Mouse (Mus musculus) adrenal gland, adult 10 weeks (tissue): ENCODE measurements around the gene Polr3a. TPM values are rescaled to one million over a fixed set of nuclear protein-coding genes. Genes with fewer than 3 reads are reported as not detected.

Source experiments
- polyA plus RNA-seq: library from polyadenylated mRNA; stranded (reverse); fragments of 350-450 nt; fragmentation: Illumina TruSeq; extraction: RNeasy Lipid Tissue Mini Kit (QIAGEN cat#74804); gene quantifications from one replicate; pipeline ENCODE4 v1.2.3, GENCODE M21; 2014; ENCODE audit warnings: low read depth, low replicate concordance

Polr3a gene
- polyA plus RNA-seq = 6.8 TPM

GRCm38 (mm10) chr14:24486773-24487227 lies at the start of gene Polr3a, which contains the start of gene Rps24:
TSS of gene Polr3a (minus strand) at chr14:24487058.
TSS of gene Rps24 (plus strand) at chr14:24487125.

Other genes starting within 250 kb of the Polr3a start
- 37.9 TPM for gene Dlg5, start 241.1 kb downstream of the Polr3a start, polyA plus RNA-seq
- not detected for gene E330034G19Rik, start 193.8 kb downstream of the Polr3a start, polyA plus RNA-seq
- gene Rps24, start 67 bp upstream of the Polr3a start, polyA plus RNA-seq = 5,401 TPM